Mouse (Mus musculus): ENCODE data around the gene Ldhc.
"Not testable (repeated sequence)": the region's sequence is repeated elsewhere in the genome, so short reads cannot be mapped to it uniquely, and the experiment has no call there.

Gene Ldhc

DNA sequence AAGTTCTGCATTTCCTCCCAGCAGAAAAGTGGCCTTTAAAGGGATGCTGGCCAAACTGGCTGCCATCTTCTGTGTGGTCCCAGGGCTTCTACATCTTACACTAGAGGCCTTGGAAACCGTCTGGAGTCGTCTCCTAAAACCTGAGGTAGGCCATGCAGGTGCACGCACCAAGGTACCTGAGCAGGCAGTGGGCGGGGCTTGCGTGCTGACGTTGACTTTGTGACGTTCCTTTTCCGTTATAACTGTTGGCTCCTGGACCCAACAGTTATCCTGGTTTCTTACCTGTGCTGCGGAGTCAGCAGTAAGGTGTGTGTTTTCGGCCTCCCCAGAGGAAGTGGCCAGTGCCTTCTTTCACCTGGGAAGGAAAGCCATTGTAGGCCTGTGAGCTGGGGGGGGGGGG, at the start of gene Ldhc:
Gene Ldhc (plus strand): TSS at position 208 of the 400 bp plus-strand sequence.
- no peak for DNase-seq

DNA sequence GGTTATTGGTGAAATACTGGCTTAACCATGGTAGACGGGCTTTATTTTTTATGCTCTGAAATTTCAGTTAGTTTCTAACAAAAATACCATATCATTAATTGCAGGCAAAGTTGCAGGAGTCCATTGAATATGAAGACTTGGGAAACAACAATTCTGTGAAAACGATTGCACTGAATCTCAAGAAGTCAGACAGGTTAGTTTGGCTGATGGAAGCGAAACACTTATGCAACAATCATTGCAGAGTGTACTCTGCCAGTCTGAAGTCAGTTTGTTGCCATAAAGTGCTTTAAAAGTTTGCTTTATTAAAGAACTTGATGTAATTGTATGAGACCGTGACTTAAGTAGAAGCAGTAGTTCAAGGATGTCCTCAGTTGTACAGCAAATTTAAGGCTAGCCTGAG, 47.0 kb upstream of the Ldhc start:
- no peak for DNase-seq

DNA sequence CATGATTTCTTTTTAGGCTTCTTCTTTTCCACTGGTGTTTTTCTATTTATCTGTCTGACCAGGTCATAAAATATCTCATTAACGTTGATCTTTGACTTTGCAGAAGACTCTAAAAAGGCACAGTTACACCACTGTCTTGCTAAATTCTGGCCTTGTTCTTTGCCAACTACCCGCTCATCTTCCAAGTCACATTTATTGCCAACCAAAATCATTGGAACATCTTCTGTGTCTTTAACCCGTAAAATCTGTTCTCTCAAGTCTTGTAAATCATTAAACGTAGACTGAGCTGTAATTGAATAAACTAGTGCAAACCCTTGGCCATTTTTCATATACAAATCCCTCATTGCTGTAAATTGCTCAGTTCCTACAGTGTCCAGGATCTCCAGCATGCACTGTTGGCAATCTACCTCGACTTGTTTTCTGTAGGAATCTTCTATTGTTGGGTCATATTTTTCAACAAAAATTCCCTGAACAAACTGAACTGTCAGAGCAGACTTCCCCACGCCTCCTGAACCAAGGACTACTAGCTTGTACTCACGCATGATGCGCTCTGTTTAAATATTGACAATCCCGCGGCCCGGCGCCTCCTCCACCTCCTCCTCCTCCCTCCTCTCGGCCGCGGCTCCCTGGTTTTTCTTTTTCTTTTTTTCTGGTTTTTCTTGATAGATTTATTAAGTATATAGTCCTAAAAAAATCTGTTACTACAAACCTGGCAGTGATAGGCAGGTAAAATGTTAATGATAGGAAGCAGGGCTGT, 39.9 kb upstream of the Ldhc start:
- DNase-seq, result peak; percentile 59

DNA sequence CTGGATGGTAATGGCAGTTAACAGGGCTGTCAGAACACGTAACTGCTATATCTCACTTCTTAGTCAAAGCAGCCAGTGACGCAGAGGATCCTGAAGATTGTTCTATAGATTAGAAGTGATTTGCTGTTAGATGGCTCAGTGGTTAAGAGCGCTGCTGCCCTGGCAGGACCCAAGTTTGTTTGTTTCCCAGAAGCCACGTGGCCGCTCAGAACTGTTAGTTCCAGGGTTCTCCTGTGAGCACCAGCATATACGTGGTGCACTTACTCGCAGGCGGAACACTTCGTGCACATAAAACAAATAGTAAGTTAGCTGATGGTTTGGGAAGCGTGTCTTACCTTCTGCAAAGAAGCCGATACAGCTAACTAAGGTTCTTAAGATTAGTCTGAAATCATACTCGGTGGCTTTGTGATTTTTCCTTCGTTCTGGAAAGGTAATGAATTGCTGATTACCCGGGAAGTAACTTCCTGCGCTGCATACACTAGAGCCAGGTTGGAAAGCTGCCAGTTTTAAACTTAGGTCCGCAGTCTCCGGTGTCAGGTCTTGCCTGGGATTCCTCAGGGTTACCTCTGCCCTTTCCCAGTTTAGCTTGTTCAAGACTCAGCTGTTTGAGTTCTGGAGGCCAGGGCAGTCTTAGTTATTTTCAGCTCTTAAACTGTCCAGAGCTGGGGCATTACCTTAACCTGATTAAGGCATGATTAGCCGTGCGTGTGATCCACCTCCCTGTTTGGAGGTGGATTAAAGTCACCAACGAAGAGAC, 33.8 kb upstream of the Ldhc start:
- DNase-seq, result peak; percentile 60

DNA sequence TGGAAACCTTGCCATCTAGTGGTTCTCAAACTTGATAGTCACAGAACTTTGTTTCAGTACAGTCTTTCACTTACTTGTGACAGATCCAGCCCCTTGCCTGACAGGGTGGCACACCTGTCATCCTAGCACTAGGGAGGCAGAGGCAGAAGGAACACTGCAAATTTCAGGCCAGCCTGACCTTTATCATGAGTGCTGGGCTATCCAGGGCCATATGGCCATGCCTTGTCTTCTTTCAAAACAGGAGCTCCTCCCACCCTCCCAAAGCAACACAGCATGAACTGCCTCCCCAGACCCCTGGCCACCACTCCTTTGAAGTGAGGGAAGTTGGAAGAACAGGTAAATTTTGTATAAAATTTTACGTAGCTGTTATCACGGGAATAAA, 33.2 kb upstream of the Ldhc start:
- no peak for DNase-seq

DNA sequence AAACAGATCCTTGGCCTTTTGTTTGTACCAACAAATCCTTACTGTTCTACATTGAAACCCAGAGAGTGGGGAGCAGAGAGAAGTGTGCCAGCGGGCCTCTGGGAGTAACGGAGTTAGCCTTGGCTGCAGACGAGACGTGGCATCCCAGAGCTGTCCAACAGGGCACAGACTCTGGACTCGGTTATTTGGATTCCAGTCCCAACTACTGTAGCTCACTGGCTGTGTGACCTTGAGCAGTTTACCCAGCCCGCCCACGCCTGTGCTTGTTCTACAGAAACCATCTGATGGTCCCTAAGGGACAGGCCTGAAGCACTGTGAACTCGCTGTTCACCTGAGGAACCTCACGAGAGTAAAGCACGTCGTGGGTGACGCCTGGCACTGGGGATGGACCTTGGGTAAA, 31.1 kb upstream of the Ldhc start:
- peak; percentile 52 for DNase-seq

DNA sequence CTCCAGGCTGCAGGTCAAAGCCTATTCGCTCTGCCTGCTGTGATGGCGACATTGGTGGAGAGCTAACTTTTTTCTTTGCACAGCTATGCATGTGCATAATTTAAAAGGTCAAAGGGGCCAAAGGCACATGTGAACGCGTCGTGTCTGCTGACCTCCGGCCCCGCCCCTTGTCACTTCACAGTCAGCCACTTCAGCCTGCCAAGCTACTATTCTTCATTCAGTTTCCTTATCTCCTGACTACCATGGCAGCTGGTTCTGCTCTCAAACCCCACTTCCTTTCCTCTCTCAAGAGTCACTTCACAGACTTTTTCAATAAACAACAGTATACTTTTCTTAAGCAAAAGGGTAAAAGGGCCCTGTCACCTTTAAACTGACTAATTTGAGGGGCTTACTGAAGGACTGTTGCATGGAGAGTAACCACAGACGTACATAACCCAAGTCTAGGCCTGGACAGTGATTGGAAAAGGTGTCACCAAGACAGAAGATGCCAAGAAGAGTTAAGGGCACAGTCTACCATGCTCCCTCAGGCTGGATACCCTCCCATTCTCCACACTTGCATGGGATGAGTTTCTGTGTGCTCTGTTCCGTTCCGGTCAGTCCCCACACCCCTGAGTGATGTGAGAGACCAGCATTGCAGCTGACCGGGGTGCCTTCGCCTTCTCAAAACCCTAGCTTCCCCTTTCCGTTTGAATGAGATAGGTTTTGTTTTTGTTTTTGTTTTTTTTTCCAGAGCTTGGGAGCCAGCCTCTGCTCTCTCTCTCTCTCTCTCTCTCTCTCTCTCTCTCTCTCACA, 30.0 kb upstream of the Ldhc start:
- no peak for DNase-seq

DNA sequence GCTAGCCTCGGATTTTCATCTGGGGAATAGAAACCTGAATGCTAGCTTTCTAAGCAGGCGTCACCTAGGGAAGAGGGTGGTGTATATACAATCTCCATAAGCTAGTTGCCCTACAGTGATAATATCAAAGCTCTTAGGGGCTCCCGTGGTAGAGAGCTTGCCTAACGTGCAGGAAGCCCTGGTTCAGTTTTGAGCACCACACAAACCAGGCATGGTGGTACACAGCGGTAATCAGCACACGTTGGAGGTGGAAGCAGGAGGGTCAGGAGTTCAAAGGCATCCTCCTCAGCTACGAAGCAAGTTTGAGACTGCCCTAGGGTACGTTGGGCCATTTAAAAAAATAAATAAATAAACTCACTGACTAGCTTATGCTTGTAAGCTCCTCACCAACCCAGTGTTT, 29.3 kb upstream of the Ldhc start:
- DNase-seq, result no peak

DNA sequence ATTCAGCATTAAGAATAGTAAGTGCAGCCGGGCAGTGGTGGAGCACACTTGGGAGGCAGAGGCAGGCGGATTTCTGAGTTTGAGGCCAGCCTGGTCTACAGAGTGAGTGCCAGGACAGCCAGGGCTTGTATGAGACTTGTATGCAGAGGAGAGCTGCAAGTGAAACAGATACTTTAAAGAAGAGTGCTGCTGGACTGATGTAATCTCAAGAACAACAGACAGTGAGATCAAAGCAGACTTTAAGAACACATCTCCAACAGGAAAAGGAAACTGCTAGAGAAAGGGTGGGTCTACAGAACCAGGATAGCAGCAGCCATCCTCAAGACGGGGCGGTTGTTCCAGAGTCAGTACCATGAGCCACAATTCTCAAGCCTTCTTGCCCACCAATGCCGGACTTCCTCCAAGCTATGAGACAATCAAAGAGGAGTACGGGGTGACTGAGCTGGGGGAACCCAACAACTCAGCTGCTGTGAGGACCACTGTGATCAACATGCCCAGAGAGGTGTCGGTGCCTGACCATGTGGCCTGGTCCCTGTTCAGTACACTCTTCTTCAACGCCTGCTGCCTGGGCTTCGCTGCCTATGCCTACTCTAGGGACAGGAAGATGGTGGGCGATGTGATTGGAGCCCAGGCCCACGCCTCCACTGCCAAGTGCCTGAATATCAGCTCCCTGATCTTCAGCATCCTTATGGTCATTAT, 28.7 kb upstream of the Ldhc start:
- not testable (repeated sequence) for DNase-seq

DNA sequence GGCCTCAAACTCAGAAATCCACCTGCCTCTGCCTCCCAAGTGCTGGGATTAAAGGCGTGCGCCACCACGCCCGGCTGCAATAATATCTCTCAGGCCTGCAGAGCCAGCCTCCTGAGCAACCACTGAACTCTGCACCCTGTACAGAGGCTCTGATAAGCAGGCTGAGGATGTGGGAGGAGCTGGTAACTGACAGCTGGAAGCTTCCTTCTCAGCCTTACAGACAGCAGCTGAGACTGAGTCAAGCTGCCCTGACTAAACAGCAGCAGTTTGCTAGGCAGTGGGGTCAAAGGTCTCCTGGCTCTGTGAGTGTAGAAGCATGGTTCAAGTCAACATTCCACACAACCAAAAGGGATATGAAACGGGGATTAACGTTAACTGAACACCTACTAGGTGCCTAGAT, 27.7 kb upstream of the Ldhc start:
- peak; percentile 76 for DNase-seq

DNA sequence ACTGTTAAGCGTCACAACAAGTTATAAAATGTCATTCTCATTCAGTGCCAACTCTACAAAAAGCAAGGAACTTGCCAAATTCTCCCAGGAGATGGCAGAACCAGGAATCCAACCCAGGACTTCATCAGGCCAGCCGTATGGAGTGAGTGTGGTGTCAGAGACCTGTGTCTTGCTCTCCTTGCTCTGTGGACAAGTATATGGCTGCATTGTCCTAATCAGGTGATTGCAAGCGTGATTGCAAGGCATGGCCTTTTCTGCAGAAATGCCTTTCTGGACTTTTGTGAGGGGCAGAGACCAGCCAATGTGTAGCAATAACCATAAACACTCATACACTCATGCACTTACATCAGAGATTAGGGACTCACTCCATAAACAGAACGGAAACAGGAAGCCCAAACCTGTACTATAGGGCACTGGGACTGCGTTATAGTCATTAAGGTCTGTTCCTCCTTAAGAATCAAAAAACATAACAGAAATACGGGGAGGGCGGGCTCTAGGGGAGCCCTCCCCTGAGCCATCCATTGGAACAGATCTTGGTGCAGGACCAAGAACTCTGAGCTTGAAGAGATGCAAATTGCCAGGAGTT, 27.2 kb upstream of the Ldhc start:
- DNase-seq, result no peak

DNA sequence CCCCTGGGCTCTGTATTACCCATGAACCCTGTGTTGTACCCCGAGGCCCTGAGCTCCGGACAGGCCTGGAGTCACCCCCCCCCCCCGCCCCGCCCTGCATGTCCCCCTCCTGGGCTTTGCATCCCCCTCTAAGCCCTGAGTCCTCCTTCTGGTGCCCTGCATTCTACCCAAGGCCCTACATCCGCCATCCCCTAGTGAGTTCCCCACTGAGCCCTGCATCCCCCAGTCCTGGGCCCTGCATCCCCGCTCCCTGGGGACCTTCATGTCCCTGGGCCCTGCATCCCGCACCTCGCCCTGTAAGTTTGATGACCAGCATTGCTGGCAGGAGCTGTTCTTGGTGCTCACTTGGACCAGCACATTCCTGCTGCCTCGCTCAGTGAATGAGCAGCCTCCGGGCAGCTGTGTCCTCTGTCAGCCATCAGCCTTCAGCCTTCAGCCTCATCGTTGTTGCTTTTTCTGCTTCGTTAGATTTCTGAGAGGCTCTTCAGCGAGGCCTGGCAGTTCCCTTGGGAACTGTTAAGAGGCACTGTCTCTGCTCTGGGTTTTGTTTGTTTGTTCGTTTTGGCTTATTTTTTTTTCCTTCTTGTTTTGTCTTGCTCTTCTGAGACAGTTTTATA, 25.9 kb upstream of the Ldhc start:
- DNase-seq, result no peak

DNA sequence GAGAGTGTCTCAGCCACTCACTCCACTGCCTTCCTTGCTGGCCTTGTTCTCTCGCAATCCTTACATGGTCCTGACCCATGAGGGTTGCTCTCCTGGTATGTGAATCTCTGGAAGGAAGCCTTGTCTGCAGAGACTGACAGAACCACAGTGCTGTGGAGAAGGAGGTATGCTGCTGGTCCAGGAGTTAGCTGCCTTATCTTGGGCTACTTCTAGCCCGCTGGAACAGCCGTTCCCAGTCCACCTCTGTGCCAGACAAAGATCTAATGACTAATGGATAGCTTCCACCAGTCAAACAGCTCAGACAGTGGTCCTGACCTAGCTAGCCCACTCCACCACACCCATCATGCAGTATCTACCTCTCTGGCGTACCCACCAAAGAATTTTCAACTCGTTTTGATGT, 24.6 kb upstream of the Ldhc start:
- DNase-seq, result no peak

DNA sequence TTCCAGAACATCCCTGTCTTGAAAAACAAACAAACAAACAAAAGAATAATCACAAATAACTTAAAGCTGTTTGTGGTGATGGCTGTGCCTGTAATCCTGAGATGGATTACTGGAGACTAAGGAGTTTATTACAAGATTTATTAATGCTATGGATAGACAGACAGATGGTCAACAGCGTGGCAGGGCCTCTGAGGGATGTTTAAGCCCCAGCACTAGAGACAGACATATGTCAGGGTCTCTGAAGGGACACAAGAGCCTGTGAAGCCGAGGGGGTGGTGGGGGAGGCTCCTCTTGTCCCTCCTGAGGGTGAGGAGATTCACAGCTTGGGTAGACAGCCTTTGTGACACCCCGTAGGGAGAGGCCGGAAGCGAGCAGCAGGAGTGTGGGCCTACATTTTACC, 23.9 kb upstream of the Ldhc start:
- no peak for DNase-seq

DNA sequence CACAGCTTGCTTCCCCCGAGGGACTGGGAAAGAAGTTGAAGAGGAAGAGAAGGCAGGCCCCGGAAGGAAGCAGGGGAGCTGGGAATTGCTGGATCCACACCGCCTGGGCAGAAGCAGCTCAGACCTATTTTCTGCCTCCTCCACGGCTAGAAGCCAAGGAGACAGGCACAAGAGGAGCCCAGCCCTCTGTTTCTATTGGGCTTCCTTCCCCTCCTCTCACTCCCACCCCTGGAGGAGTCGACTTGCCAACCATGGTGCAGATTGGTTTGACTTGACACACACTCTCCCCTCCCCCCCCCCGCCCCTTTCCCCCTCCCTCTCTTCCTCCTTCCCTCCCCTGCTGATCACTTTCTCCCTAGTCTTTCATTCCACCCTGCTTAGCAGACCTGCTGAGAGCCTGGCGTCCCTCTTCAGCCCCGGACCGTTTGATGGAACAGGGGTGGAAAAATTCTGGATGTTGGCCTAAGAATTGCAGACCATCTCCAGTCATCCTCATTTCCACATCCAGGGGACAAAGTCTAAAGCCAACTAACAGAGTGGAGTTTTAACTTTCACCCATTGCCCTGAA, 22.8 kb upstream of the Ldhc start:
- DNase-seq, result peak; percentile 59

DNA sequence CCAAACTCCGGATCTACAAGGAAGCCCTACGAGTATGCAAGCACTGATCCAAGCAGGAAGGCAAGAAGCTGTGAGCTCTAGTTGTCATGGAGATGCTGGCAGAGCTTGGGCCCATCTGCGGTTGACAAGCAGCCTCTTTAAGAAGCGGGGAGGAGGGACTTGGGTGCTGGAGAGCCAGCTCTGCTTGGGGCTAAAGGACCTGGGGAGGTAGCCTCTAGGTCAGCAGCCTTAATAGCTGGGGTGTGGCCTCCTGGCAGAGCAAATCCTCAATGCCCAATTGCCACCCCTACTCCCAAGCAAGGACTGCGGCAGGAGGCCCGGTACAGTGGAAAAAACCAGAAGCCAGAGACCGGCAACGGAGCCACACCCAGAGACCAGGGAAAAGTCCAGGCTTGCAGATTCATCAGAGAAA, 22.1 kb upstream of the Ldhc start:
- peak; percentile 81 for DNase-seq

DNA sequence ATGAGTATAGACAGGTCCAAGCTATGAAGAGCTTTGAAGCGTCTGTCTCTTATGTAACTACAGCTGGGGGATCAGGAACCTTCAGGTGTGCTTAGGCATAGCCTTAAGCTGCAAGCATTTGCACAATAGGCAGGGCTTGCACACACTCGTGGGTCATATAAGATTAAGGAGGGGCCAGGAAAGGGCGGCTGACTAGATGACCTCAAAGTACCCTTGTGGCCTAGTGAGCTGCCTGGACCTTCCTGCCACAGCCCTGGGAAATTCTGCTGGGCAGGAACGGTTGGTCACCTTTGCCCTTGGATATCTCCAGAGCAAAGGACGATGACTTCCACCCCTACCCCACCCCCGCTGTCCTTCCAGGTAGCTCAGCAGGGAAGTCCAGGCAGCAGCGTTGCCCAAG, 21.6 kb upstream of the Ldhc start:
- peak; percentile 74 for DNase-seq

DNA sequence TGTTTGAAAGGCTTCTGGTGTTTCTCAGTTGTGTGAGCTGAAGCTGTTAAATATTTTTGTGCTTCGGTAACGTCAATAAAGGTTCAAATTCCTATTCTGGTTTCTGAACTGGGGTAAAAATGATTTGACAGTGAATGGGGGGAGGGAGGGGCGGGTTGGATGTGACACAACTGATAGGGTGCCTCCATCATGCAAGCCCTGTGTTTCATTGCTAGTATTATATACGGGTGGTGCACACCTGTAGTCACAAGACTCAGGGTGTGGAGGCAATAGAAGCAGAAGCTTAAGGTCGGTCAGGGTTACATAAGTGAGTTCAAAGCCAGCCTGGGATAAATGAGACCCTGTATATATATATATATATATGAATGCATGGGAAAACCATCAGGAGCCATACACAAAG, 21.1 kb upstream of the Ldhc start:
- DNase-seq, result no peak

DNA sequence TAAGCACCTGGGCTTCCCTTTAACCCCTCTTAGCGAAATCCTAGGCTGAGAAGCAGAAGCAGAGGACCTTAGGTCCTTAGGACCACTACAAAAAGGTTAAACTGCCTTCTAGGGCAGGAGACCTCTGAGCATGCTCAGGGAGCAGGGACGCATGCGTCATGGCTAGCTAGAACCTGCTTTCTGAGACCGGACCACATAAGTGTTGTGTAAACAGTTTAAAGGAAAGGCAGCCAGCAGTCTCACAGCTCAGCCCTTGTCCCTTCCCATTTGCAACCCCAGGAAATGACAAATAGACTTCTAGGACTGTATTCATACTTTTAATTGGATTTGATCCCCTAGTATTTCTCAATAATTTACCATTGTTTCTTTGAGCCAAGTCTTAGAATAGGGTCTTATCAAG, 20.7 kb upstream of the Ldhc start:
- DNase-seq, result no peak

DNA sequence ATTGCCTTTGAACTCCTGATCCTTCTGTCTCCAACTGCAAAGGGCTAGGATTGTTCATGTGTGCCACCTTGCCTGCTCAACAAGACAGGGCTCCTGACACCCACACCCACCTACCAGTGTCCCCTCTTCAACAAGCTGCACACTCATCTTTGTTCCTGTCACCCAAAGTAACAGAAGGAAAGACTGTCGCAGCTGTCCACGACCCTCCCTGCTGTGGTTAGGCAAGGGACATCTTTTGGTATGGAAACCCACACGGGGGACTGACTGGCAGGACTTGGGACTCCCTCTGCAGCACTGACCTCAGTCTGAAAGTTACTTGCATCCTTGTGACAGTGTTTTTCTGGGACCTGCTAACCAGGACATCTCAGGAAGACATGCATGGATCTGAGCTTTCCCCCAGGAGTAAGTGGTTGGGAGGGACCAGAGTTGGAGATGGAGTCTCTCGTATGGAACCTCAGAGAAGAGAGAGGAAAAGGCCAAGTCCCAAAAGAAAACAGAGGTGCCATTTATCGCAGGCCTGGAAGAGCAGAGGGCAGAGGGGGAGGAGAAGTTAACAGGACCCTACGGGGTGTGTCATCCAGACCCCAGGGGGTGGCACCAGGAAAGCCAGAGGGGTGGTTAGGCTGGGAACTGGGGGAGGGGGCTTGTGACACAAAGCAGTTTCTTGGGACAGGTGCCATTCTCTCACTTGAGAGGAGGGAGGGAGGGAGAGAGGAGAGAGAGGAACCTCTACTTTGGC, 20.0 kb upstream of the Ldhc start, which contains the start of gene Ldha:
Gene Ldha (plus strand): TSS at position 689 of the 739 bp plus-strand sequence.
- DNase-seq, result no peak

DNA sequence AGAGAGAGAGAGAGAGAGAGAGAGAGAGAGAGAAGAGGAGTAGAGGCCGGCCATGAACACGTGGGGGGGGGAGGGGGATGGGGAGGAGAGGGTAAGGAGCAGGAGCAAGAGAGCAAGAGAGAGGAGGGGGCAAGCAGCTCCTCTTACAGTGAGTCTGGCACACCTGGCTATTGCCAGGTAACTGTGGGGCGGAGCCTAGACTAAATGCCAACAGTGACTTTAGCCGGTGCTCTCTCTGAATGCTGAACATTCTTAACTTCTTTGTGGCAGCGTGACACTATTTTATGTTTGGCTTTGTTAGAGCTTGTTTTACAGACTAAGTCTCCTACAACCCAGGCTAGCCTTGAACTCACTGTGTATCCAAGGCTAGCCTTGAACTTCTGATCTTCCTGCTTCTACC, 18.7 kb upstream of the Ldhc start:
- DNase-seq, result no peak

Measured in kidney, adult 18-20 months (tissue).